Comparison of ENCODE assay signal across 8 mouse cellular contexts in genomic region chr7:66688721-66689120, GRCm38 (mm10). TPM values are rescaled to one million over a fixed set of nuclear protein-coding genes. Genes with fewer than 3 reads are reported as not detected.
DNase-seq lines count a peak whose midpoint lies in the region; ATAC-seq and TF ChIP-seq lines count a peak whose summit lies in the region.

No protein-coding gene starts in this region.

- ATAC-seq in kidney, postnatal 0 days (replicated peaks; ENCODE audit: low FRiP score, low read depth) = no peak; the same call in 1 of the 2 replicates
- ATAC-seq in liver, embryonic 14.5 days (ENCODE audit: insufficient read depth) = no peak
- no peak for ATAC-seq in frontal cortex, adult (ENCODE audit: low TSS enrichment)

- peak overlapping the region; percentile 51 for H3K27ac ChIP-seq in kidney, postnatal 0 days
- no peak overlapping the region for H3K27ac ChIP-seq in liver, embryonic 14.5 days

- peaks cover 10% of the 10 kb centered on the region; the same call in 1 of the 2 replicates for H3K4me1 ChIP-seq in kidney, postnatal 0 days (replicated peaks; ENCODE audit: insufficient read depth, low read length)
- H3K4me1 ChIP-seq in liver, embryonic 14.5 days (replicated peaks; ENCODE audit: control insufficient read depth in 2 of 2, insufficient read depth in 2 of 2, low read length in 1 of 2) = peaks cover 0 to 7% of the 10 kb centered on the region in 2 experiments; a peak in 2 of 4 replicates

- 2% methylated on average over 5 of the region's 5 CpGs for WGBS in kidney, postnatal 0 days
- 5% methylated on average over 5 of the region's 5 CpGs for WGBS in liver, embryonic 14.5 days (ENCODE audit: insufficient replicate concordance)

- no peak for TF ChIP-seq CTCF in kidney, postnatal 0 days (IDR thresholded peaks at IDR 0.05; ENCODE audit: low read depth)
- no peak for TF ChIP-seq CTCF in liver, embryonic 14.5 days (IDR thresholded peaks at IDR 0.05; ENCODE audit: low read depth)

- no peak for DNase-seq in kidney, postnatal 0 days (ENCODE audit: low spot score)
- no peak for DNase-seq in kidney, adult 9 months
- peak; percentile 2 for DNase-seq in ZHBTc4 (ENCODE audit: low read depth, low spot score)
- DNase-seq in forelimb bud, embryonic 11.5 days (ENCODE audit: low read depth, low spot score) = peak; percentile 2
- no peak for DNase-seq in liver, embryonic 14.5 days (ENCODE audit: low read depth in 3 of 3, low spot score in 3 of 3)
- DNase-seq in right cerebral cortex, postnatal 4 days = no peak
- no peak for DNase-seq in thymus, postnatal 25 days

- H3K27me3 ChIP-seq in kidney, postnatal 0 days (ENCODE audit: insufficient read depth, low read length) = no peaks in the 10 kb centered on the region
- no peaks in the 10 kb centered on the region for H3K27me3 ChIP-seq in liver, embryonic 14.5 days (ENCODE audit: control insufficient read depth, insufficient read depth, low read length)

- H3K9ac ChIP-seq in kidney, postnatal 0 days (ENCODE audit: low read depth, low read length) = peak overlapping the region; percentile 79
- peak overlapping the region; percentile 75 for H3K9ac ChIP-seq in liver, embryonic 14.5 days (replicated peaks)

- no peaks in the 10 kb centered on the region for H3K9me3 ChIP-seq in kidney, postnatal 0 days (replicated peaks; ENCODE audit: low read length)
- H3K9me3 ChIP-seq in liver, embryonic 14.5 days (ENCODE audit: control insufficient read depth, low read length) = no peaks in the 10 kb centered on the region

- no peak for TF ChIP-seq EP300 in liver, embryonic 14.5 days (IDR thresholded peaks at IDR 0.05; ENCODE audit: low read depth)

- H3K4me2 ChIP-seq in kidney, postnatal 0 days (ENCODE audit: low read length) = peak overlapping the region; percentile 80
- H3K4me2 ChIP-seq in liver, embryonic 14.5 days (ENCODE audit: low read depth) = peak overlapping the region; percentile 73

- peak overlapping the region; percentile 70 for H3K4me3 ChIP-seq in kidney, postnatal 0 days (replicated peaks; ENCODE audit: low read depth, low read length)
- H3K4me3 ChIP-seq in liver, embryonic 14.5 days (ENCODE audit: insufficient read depth in 1 of 2, low read depth in 2 of 2, low read length in 2 of 2) = peak overlapping the region; percentile 75 to 87

- no peaks in the 10 kb centered on the region for H3K36me3 ChIP-seq in kidney, postnatal 0 days (ENCODE audit: insufficient read depth, low read length)
- no peaks in the 10 kb centered on the region for H3K36me3 ChIP-seq in liver, embryonic 14.5 days (replicated peaks; ENCODE audit: control insufficient read depth, insufficient read depth, low read depth)

RNA-seq across cellular contexts. Expression of gene Asb7, which starts 0.7 kb away (rescaled TPM):
- polyA plus RNA-seq in kidney, postnatal 0 days (2015; fragmentation: Nextera tagmentation; extraction: Ambion mirVana) = 12.9 and 14.3 TPM in 2 replicates
- polyA plus RNA-seq in liver, embryonic 14.5 days (2012; rRNA removed) = 1.3 and 1.8 TPM in 2 replicates
- polyA plus RNA-seq in liver, embryonic 14.5 days (2014; fragmentation: Nextera tagmentation; extraction: Ambion mirVana) = 2.9 and 3.2 TPM in 2 replicates

RNA-seq across cellular contexts. Expression of gene Lins1, which starts 1.0 kb away (rescaled TPM):
- polyA plus RNA-seq in kidney, postnatal 0 days (2015; fragmentation: Nextera tagmentation; extraction: Ambion mirVana) = 13.5 and 13.6 TPM in 2 replicates
- polyA plus RNA-seq in liver, embryonic 14.5 days (2012; rRNA removed) = 2.2 and 3.3 TPM in 2 replicates
- 4.3 and 5.3 TPM in 2 replicates for polyA plus RNA-seq in liver, embryonic 14.5 days (2014; fragmentation: Nextera tagmentation; extraction: Ambion mirVana)

RNA-seq across cellular contexts. Expression of gene Cers3, which starts 54.6 kb away (rescaled TPM):
- 2.1 and 2.7 TPM in 2 replicates for polyA plus RNA-seq in kidney, postnatal 0 days (2015; fragmentation: Nextera tagmentation; extraction: Ambion mirVana)
- 0.02 and 0.04 TPM in 2 replicates for polyA plus RNA-seq in liver, embryonic 14.5 days (2012; rRNA removed)
- not detected in 2 replicates for polyA plus RNA-seq in liver, embryonic 14.5 days (2014; fragmentation: Nextera tagmentation; extraction: Ambion mirVana)

Comparison
In these comparisons a context has a peak if more than half of its experiments do, and no peak if none do; other contexts are left out.
1. DNase-seq: peak in ZHBTc4 (single experiment) and forelimb bud, embryonic 11.5 days (single experiment); none in kidney, postnatal 0 days (single experiment), kidney, adult 9 months (single experiment), liver, embryonic 14.5 days (0 of 3), right cerebral cortex, postnatal 4 days (single experiment) and thymus, postnatal 25 days (single experiment).